ENCODE assay signal across 9 mouse cellular contexts in the genomic region with DNA sequence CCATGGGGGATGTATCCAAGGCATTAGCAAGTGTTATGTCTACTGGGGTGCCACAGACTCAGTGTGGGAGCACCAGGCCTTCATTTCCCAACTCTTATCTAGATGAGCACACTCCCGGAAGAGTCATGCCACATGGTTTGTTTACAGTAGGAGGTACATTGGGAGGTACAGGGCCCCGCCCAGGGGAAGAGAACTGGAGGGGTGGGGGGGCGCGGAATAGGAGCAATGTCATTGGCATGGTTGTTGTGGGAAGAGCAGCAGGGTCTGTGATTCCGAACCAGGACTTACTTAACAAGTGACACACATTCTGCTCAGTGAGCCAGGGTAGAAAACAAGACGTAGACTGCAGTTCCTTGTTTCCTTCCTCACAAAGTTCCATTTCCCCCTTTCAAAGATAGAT.
DNase-seq lines count a peak whose midpoint lies in the region; ATAC-seq and TF ChIP-seq lines count a peak whose summit lies in the region.
"Had no signal": no experiment of that assay in that cellular context is flagged by ENCODE, and none has a peak within 500 bp of the region (broad histone marks: within the 10 kb centered on the region; RNA-seq: fewer than 3 reads in every experiment).

No protein-coding gene starts in this region.

- no peak for TF ChIP-seq EP300 in stomach, postnatal 0 days (optimal IDR thresholded peaks at IDR 0.05)

- TF ChIP-seq CTCF in stomach, postnatal 0 days (IDR thresholded peaks at IDR 0.05; ENCODE audit: low read depth) = no peak

- ATAC-seq in kidney, embryonic 15.5 days (replicated peaks; ENCODE audit: low FRiP score) = peak; percentile 40; the same call in 1 of the 2 replicates
- ATAC-seq in stomach, postnatal 0 days (ENCODE audit: low FRiP score, low TSS enrichment) = peak; percentile 62

- no peaks in the 10 kb centered on the region for H3K9me3 ChIP-seq in kidney, embryonic 15.5 days (replicated peaks)
- no peaks in the 10 kb centered on the region for H3K9me3 ChIP-seq in stomach, postnatal 0 days (ENCODE audit: control insufficient read depth, low read length)

- WGBS in kidney, embryonic 15.5 days = 87% methylated on average over 6 of the region's 6 CpGs
- 71% methylated on average over 6 of the region's 6 CpGs for WGBS in stomach, postnatal 0 days

- H3K36me3 ChIP-seq in kidney, embryonic 15.5 days = no peaks in the 10 kb centered on the region
- H3K36me3 ChIP-seq in stomach, postnatal 0 days (ENCODE audit: control insufficient read depth, insufficient read depth, low read length) = no peaks in the 10 kb centered on the region

- no peaks in the 10 kb centered on the region for H3K27me3 ChIP-seq in kidney, embryonic 15.5 days
- H3K27me3 ChIP-seq in stomach, postnatal 0 days (ENCODE audit: control insufficient read depth, insufficient read depth, low read length) = no peaks in the 10 kb centered on the region

- DNase-seq in kidney, adult 8-10 months = no peak
- peak; percentile 33 to 50 for DNase-seq in heart, adult 9 months (ENCODE audit: low spot score in 2 of 2)
- DNase-seq in lung, postnatal 10 days = peak; percentile 44
- DNase-seq in stomach, postnatal 0 days (ENCODE audit: low spot score) = peak; percentile 51
- no peak for DNase-seq in Muller cell, postnatal 12 days (ENCODE audit: inconsistent ontology term)
- DNase-seq in adipocyte (ENCODE audit: low spot score) = no peak
- no peak for DNase-seq in frontal cortex, postnatal 10 days (ENCODE audit: low spot score in 2 of 2)

- H3K27ac ChIP-seq in kidney, embryonic 15.5 days = no peak overlapping the region
- peak overlapping the region; percentile 49 for H3K27ac ChIP-seq in stomach, postnatal 0 days (replicated peaks)

- no peak overlapping the region for H3K4me3 ChIP-seq in kidney, embryonic 15.5 days (replicated peaks)
- H3K4me3 ChIP-seq in stomach, postnatal 0 days (ENCODE audit: low read depth, low read length) = no peak overlapping the region
- H3K4me3 ChIP-seq: erythroblast, embryonic 14.5 days had no signal

- H3K9ac ChIP-seq in kidney, embryonic 15.5 days = no peak overlapping the region
- no peak overlapping the region for H3K9ac ChIP-seq in stomach, postnatal 0 days (ENCODE audit: low read length)

- no peaks in the 10 kb centered on the region for H3K4me1 ChIP-seq in kidney, embryonic 15.5 days
- H3K4me1 ChIP-seq in stomach, postnatal 0 days (replicated peaks; ENCODE audit: control insufficient read depth, insufficient read depth) = no peaks in the 10 kb centered on the region

- H3K4me2 ChIP-seq in kidney, embryonic 15.5 days = no peak overlapping the region
- H3K4me2 ChIP-seq in stomach, postnatal 0 days (replicated peaks; ENCODE audit: low read depth) = no peak overlapping the region

Comparison
In these comparisons a context has a peak if more than half of its experiments do, and no peak if none do; other contexts are left out.
1. DNase-seq: peak in heart, adult 9 months (2 of 2), lung, postnatal 10 days (single experiment) and stomach, postnatal 0 days (single experiment); none in kidney, adult 8-10 months (0 of 2), Muller cell, postnatal 12 days (single experiment), adipocyte (single experiment) and frontal cortex, postnatal 10 days (0 of 2).